8 mouse cellular contexts compared by ENCODE assay signal in genomic region chr7:25010090-25010913, GRCm38 (mm10). TPM values are rescaled to one million over a fixed set of nuclear protein-coding genes. Genes with fewer than 3 reads are reported as not detected.
DNase-seq lines count a peak whose midpoint lies in the region; ATAC-seq and TF ChIP-seq lines count a peak whose summit lies in the region.

No protein-coding gene starts in this region.

- peak overlapping the region; percentile 62 for H3K4me2 ChIP-seq in hindbrain, postnatal 0 days (ENCODE audit: low read depth, low read length)
- peak overlapping the region; percentile 83 for H3K4me2 ChIP-seq in midbrain, embryonic 13.5 days (replicated peaks)

- H3K36me3 ChIP-seq in hindbrain, postnatal 0 days (ENCODE audit: insufficient read depth, low read length) = peaks cover 8% of the 10 kb centered on the region; the same call in 1 of the 2 replicates
- peaks cover 32% of the 10 kb centered on the region for H3K36me3 ChIP-seq in limb, embryonic 10.5 days
- peaks cover 39% of the 10 kb centered on the region for H3K36me3 ChIP-seq in midbrain, embryonic 13.5 days

- peak overlapping the region; percentile 99 for H3K27ac ChIP-seq in layer of hippocampus, adult 2 months
- peak overlapping the region; percentile 98 for H3K27ac ChIP-seq in hindbrain, postnatal 0 days
- no peak overlapping the region for H3K27ac ChIP-seq in limb, embryonic 10.5 days
- H3K27ac ChIP-seq in midbrain, embryonic 13.5 days = peak overlapping the region; percentile 98

- ATAC-seq in erythroblast, adult 5-6 weeks (replicated peaks; ENCODE audit: low FRiP score, poor library complexity, severe bottlenecking) = peak; percentile 41; the same call in 1 of the 2 replicates
- ATAC-seq in hindbrain, postnatal 0 days = peak; percentile 16
- ATAC-seq in midbrain, embryonic 13.5 days = peak; percentile 10; the same call in 1 of the 2 replicates

- H3K4me1 ChIP-seq in hindbrain, postnatal 0 days (ENCODE audit: insufficient read depth, low read length) = peaks cover 34% of the 10 kb centered on the region
- peaks cover 33% of the 10 kb centered on the region for H3K4me1 ChIP-seq in limb, embryonic 10.5 days
- H3K4me1 ChIP-seq in midbrain, embryonic 13.5 days (replicated peaks) = peaks cover 60% of the 10 kb centered on the region

- peak overlapping the region; percentile 45 for H3K4me3 ChIP-seq in layer of hippocampus, adult 2 months
- peak overlapping the region; percentile 35 for H3K4me3 ChIP-seq in hindbrain, postnatal 0 days (ENCODE audit: low read length)
- H3K4me3 ChIP-seq in limb, embryonic 10.5 days = peak overlapping the region; percentile 50
- H3K4me3 ChIP-seq in midbrain, embryonic 13.5 days (replicated peaks) = peak overlapping the region; percentile 32

- H3K27me3 ChIP-seq in hindbrain, postnatal 0 days (ENCODE audit: insufficient read depth, low read length) = no peaks in the 10 kb centered on the region
- peaks cover 85% of the 10 kb centered on the region for H3K27me3 ChIP-seq in limb, embryonic 10.5 days (ENCODE audit: low read depth, poor library complexity, severe bottlenecking)
- peaks cover 36% of the 10 kb centered on the region for H3K27me3 ChIP-seq in midbrain, embryonic 13.5 days

- DNase-seq in layer of hippocampus, adult 2 months (ENCODE audit: low spot score in 2 of 2) = peak in 1 of 2 experiments; percentile 58
- no peak for DNase-seq in layer of hippocampus, adult 9-10 months (ENCODE audit: low spot score)
- peak; percentile 74 for DNase-seq in brain, embryonic 14.5 days (ENCODE audit: low read depth)
- peak; percentile 88 for DNase-seq in hindbrain, postnatal 0 days (ENCODE audit: low spot score)
- DNase-seq in limb, embryonic 10.5 days (ENCODE audit: low spot score) = peak; percentile 77
- peak; percentile 44 for DNase-seq in thymus, postnatal 25 days

- no peaks in the 10 kb centered on the region for H3K9me3 ChIP-seq in hindbrain, postnatal 0 days (ENCODE audit: low read length)
- no peaks in the 10 kb centered on the region for H3K9me3 ChIP-seq in limb, embryonic 10.5 days (replicated peaks)
- no peaks in the 10 kb centered on the region for H3K9me3 ChIP-seq in midbrain, embryonic 13.5 days

- 4% methylated on average over 88 of the region's 97 CpGs for WGBS in hindbrain, postnatal 0 days
- WGBS in limb, embryonic 10.5 days = 1% methylated on average over 95 of the region's 97 CpGs
- WGBS in midbrain, embryonic 13.5 days = 2% methylated on average over 96 of the region's 97 CpGs

- no peak for TF ChIP-seq POLR2A in brain, embryonic 14.5 days (IDR thresholded peaks at IDR 0.05; ENCODE audit: borderline replicate concordance, extremely low read depth, insufficient read depth, insufficient read length, poor library complexity, severe bottlenecking)

- peak overlapping the region; percentile 57 for H3K9ac ChIP-seq in hindbrain, postnatal 0 days (replicated peaks; ENCODE audit: low read length)
- peak overlapping the region; percentile 65 for H3K9ac ChIP-seq in midbrain, embryonic 13.5 days (replicated peaks)

- peak; percentile 78 for TF ChIP-seq CTCF in layer of hippocampus, adult 2 months (conservative IDR thresholded peaks at IDR 0.05)
- TF ChIP-seq CTCF in brain, embryonic 14.5 days (IDR thresholded peaks at IDR 0.05; ENCODE audit: borderline replicate concordance, extremely low read depth, insufficient read depth, insufficient read length) = peak; percentile 73
- peak; percentile 80 for TF ChIP-seq CTCF in hindbrain, postnatal 0 days (IDR thresholded peaks at IDR 0.05; ENCODE audit: low read depth)

RNA-seq across cellular contexts. Expression of gene Atp1a3, which starts 4.5 kb away (rescaled TPM):
- total RNA-seq in layer of hippocampus, adult 2 months (2021) = 1,000 to 10,000 TPM; 2,443 to 2,563 TPM
- 160 and 331 TPM in 2 replicates for polyA plus RNA-seq in brain, embryonic 14.5 days (2012; rRNA removed)
- 11.5 and 14.6 TPM in 2 replicates for total RNA-seq in erythroblast, adult 5-6 weeks (2015; ENCODE audit: low replicate concordance)
- 3.8 and 4.9 TPM in 2 replicates for total RNA-seq in erythroblast, adult 5-6 weeks (2017; ENCODE audit: low replicate concordance)
- total RNA-seq in hindbrain, postnatal 0 days (2014; rRNA removed) = 572 and 588 TPM in 2 replicates
- 649 and 730 TPM in 2 replicates for polyA plus RNA-seq in hindbrain, postnatal 0 days (2015; fragmentation: Nextera tagmentation; extraction: Ambion mirVana)
- polyA plus RNA-seq in limb, embryonic 10.5 days (2016; fragmentation: Nextera tagmentation; extraction: Ambion mirVana) = 0.05 and 0.15 TPM in 2 replicates
- polyA plus RNA-seq in midbrain, embryonic 13.5 days (2015; fragmentation: Nextera tagmentation; extraction: Ambion mirVana) = 189 and 195 TPM in 2 replicates

RNA-seq across cellular contexts. Expression of gene Rabac1, which starts 37.7 kb away (rescaled TPM):
- total RNA-seq in layer of hippocampus, adult 2 months (2021) = 100 to 1,000 TPM; 275 to 315 TPM
- polyA plus RNA-seq in brain, embryonic 14.5 days (2012; rRNA removed) = 244 and 306 TPM in 2 replicates
- total RNA-seq in erythroblast, adult 5-6 weeks (2015; ENCODE audit: low replicate concordance) = 11.7 and 35.0 TPM in 2 replicates
- 11.0 and 11.3 TPM in 2 replicates for total RNA-seq in erythroblast, adult 5-6 weeks (2017; ENCODE audit: low replicate concordance)
- total RNA-seq in hindbrain, postnatal 0 days (2014; rRNA removed) = 705 and 708 TPM in 2 replicates
- polyA plus RNA-seq in hindbrain, postnatal 0 days (2015; fragmentation: Nextera tagmentation; extraction: Ambion mirVana) = 497 and 530 TPM in 2 replicates
- 57.5 and 57.8 TPM in 2 replicates for polyA plus RNA-seq in limb, embryonic 10.5 days (2016; fragmentation: Nextera tagmentation; extraction: Ambion mirVana)
- polyA plus RNA-seq in midbrain, embryonic 13.5 days (2015; fragmentation: Nextera tagmentation; extraction: Ambion mirVana) = 171 and 176 TPM in 2 replicates

Comparison
In these comparisons a context has a peak if more than half of its experiments do, and no peak if none do; other contexts are left out.
1. RNA of gene Atp1a3, which starts 4.5 kb away (polyA plus RNA-seq): 649 to 730 TPM in hindbrain, postnatal 0 days, 160 to 331 TPM in brain, embryonic 14.5 days and 189 to 195 TPM in midbrain, embryonic 13.5 days; 0.05 to 0.15 TPM in limb, embryonic 10.5 days; every median in the first group is over 100 times any median in the second.
2. Peak in every context shown above with its lines, with median percentiles within 50 percentile points of each other: H3K4me3 ChIP-seq, CTCF ChIP-seq and ATAC-seq.